In the genomic region with DNA sequence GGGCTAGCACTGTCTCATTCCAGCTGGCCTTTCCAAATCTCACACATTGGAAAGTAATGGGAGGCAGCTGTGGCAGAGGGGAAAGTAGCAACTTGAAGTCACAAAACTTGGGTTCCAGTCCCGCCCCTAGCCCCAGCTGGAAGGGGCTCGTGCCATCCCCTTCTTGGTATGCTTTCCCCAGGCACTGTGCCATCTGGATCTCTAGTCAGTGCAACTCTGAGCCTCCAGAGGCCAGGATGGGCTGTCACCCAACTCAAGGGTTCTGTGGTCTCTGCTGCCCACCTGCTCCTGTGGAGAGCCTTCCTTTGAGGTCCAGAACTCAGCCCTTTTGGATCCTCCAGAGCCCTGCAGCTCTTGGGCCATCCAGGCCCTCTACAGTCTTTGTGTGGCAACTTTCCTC, we compare ENCODE assay signal across 19 mouse cellular contexts. TPM values are rescaled to one million over a fixed set of nuclear protein-coding genes. Genes with fewer than 3 reads are reported as not detected.
DNase-seq lines count a peak whose midpoint lies in the region; ATAC-seq lines count a peak whose summit lies in the region.
"Had no signal": no experiment of that assay in that cellular context is flagged by ENCODE, and none has a peak within 500 bp of the region (broad histone marks: within the 10 kb centered on the region; RNA-seq: fewer than 3 reads in every experiment).

No protein-coding gene starts in this region.

- no peaks in the 10 kb centered on the region for H3K27me3 ChIP-seq in heart, embryonic 12.5 days (replicated peaks)
- H3K27me3 ChIP-seq in limb, embryonic 11.5 days (ENCODE audit: control insufficient read depth, insufficient read depth, low read length) = 0 out of 2 replicates have a peak, but pooled peaks cover 2% of the 10 kb centered on the region
- H3K27me3 ChIP-seq: heart, embryonic 15.5 days; hindbrain, embryonic 15.5 days had no signal

- intact Hi-C loops in left cerebral cortex, postnatal 4 days (cut with DNase I) = no loop called here
- intact Hi-C loops in left cerebral cortex, postnatal 14 days (cut with DNase I) = no loop called here

- no peak overlapping the region for H3K4me2 ChIP-seq in heart, embryonic 12.5 days
- no peak overlapping the region for H3K4me2 ChIP-seq in limb, embryonic 11.5 days (ENCODE audit: low read depth, severe bottlenecking)
- H3K4me2 ChIP-seq: heart, embryonic 15.5 days; hindbrain, embryonic 15.5 days had no signal

- peak; percentile 68 to 80 for DNase-seq in cerebellum, postnatal 10 days
- no peak for DNase-seq in cerebellum, adult 11-12 months
- DNase-seq in heart, adult 11 months = peak; percentile 97
- DNase-seq in left cerebral cortex, postnatal 4 days = peak; percentile 72
- no peak for DNase-seq in left cerebral cortex, postnatal 14 days (ENCODE audit: low spot score in 2 of 2)
- DNase-seq in limb, embryonic 11.5 days (ENCODE audit: low spot score) = no peak
- no peak for DNase-seq in right cerebral cortex, postnatal 14 days
- DNase-seq: adrenal gland, postnatal 36 days; cerebellum, adult 11 months; cerebellum, adult 9-10 months; cerebellum, postnatal 36 days; forebrain, postnatal 0 days; gastrocnemius, postnatal 36 days; kidney, adult 2 months had no signal

- no peak overlapping the region for H3K27ac ChIP-seq in heart, embryonic 12.5 days (ENCODE audit: poor library complexity, severe bottlenecking)
- H3K27ac ChIP-seq in limb, embryonic 11.5 days (replicated peaks; ENCODE audit: low read depth, low read length) = no peak overlapping the region
- H3K27ac ChIP-seq: embryonic facial prominence, embryonic 10.5 days; heart, embryonic 15.5 days; hindbrain, embryonic 15.5 days had no signal

- H3K4me3 ChIP-seq in heart, embryonic 12.5 days = no peak overlapping the region
- no peak overlapping the region for H3K4me3 ChIP-seq in limb, embryonic 11.5 days (ENCODE audit: low read depth, low read length)
- H3K4me3 ChIP-seq: embryonic facial prominence, embryonic 10.5 days; heart, embryonic 15.5 days; hindbrain, embryonic 15.5 days had no signal

- peaks cover 56% of the 10 kb centered on the region for H3K4me1 ChIP-seq in heart, embryonic 12.5 days (replicated peaks)
- peaks cover 32% of the 10 kb centered on the region for H3K4me1 ChIP-seq in limb, embryonic 11.5 days (ENCODE audit: control insufficient read depth, insufficient read depth, low read length)

- 88% methylated on average over 2 of the region's 2 CpGs for WGBS in heart, embryonic 12.5 days
- WGBS in limb, embryonic 11.5 days = 100% methylated on average over 2 of the region's 2 CpGs

- ATAC-seq in heart, embryonic 12.5 days (ENCODE audit: insufficient number of reproducible peaks, low FRiP score) = no peak
- ATAC-seq in limb, embryonic 11.5 days (ENCODE audit: insufficient number of reproducible peaks, low FRiP score, low TSS enrichment, low read depth) = no peak
- ATAC-seq: forebrain, postnatal 0 days; intestine, embryonic 16.5 days had no signal

- H3K36me3 ChIP-seq in heart, embryonic 12.5 days = no peaks in the 10 kb centered on the region
- H3K36me3 ChIP-seq in limb, embryonic 11.5 days (ENCODE audit: control insufficient read depth, insufficient read depth, low read length) = no peaks in the 10 kb centered on the region
- H3K36me3 ChIP-seq: embryonic facial prominence, embryonic 10.5 days; heart, embryonic 15.5 days had no signal

- H3K9me3 ChIP-seq in heart, embryonic 12.5 days (replicated peaks) = no peaks in the 10 kb centered on the region
- no peaks in the 10 kb centered on the region for H3K9me3 ChIP-seq in limb, embryonic 11.5 days (ENCODE audit: control insufficient read depth, low read length)
- H3K9me3 ChIP-seq: embryonic facial prominence, embryonic 10.5 days; heart, embryonic 15.5 days; hindbrain, embryonic 15.5 days had no signal

- H3K9ac ChIP-seq in heart, embryonic 12.5 days = no peak overlapping the region
- H3K9ac ChIP-seq in limb, embryonic 11.5 days (ENCODE audit: low read length) = peak overlapping the region; percentile 22; the same call in 1 of the 2 replicates
- H3K9ac ChIP-seq: forebrain, postnatal 0 days; heart, embryonic 15.5 days; hindbrain, embryonic 15.5 days had no signal

RNA-seq across cellular contexts. Expression of gene Garnl3, which starts 30.7 kb away (rescaled TPM):
- polyA plus RNA-seq in heart, embryonic 12.5 days (2016; fragmentation: Nextera tagmentation; extraction: Ambion mirVana) = 14.0 and 18.0 TPM in 2 replicates
- 100 to 1,000 TPM; 158 to 162 TPM for total RNA-seq in left cerebral cortex, postnatal 4 days (2021)
- 100 to 1,000 TPM; 156 to 159 TPM for total RNA-seq in left cerebral cortex, postnatal 14 days (2021)
- 10.4 and 13.1 TPM in 2 replicates for polyA plus RNA-seq in limb, embryonic 11.5 days (2014; fragmentation: Nextera tagmentation; extraction: Ambion mirVana)

RNA-seq across cellular contexts. Expression of gene Angptl2, which starts 53.7 kb away (rescaled TPM):
- polyA plus RNA-seq in heart, embryonic 12.5 days (2016; fragmentation: Nextera tagmentation; extraction: Ambion mirVana) = 54.6 and 54.7 TPM in 2 replicates
- 1 to 10 TPM; 4.7 to 7.2 TPM for total RNA-seq in left cerebral cortex, postnatal 4 days (2021)
- total RNA-seq in left cerebral cortex, postnatal 14 days (2021) = 1 to 10 TPM; 3.1 to 3.6 TPM
- 48.8 and 49.2 TPM in 2 replicates for polyA plus RNA-seq in limb, embryonic 11.5 days (2014; fragmentation: Nextera tagmentation; extraction: Ambion mirVana)

Comparison
In these comparisons a context has a peak if more than half of its experiments do, and no peak if none do; other contexts are left out.
1. DNase-seq: peak in cerebellum, postnatal 10 days (2 of 2), heart, adult 11 months (single experiment) and left cerebral cortex, postnatal 4 days (single experiment); none in cerebellum, adult 11-12 months (single experiment), left cerebral cortex, postnatal 14 days (0 of 2), limb, embryonic 11.5 days (single experiment) and right cerebral cortex, postnatal 14 days (single experiment).